Mouse (Mus musculus): ENCODE measurements around the gene Slx1b. TPM values are rescaled to one million over a fixed set of nuclear protein-coding genes. Genes with fewer than 3 reads are reported as not detected.

Gene Slx1b
- polyA plus RNA-seq, 1 experiment from 2014 or later, result 4.6 TPM

DNA sequence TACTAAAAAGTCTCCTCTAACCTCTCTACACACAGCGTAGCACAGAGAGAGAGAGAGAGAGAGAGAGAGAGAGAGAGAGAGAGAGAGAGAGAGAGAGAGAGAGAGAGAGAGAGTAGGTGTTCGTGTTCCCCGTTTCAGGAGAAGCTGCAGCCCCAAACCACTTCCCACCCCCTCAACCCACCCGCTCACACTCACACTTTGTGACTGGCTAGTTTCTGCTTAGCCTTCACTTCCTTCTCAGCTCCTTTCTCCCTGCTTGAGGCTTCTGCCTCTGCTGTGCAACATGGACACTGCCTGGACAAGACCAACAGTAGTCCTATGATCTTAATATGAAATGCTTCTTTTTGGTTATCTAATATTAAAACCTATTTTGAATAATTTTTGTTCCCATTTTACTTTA, 14.7 kb upstream of the Slx1b start:
- Histone ChIP-seq H3K4me2 (ENCODE audit: low read length) (no peak overlapping the region), H3K27me3 (ENCODE audit: control insufficient read depth, insufficient read depth, low read length) (peaks cover 6% of the 10 kb centered on the region), H3K4me3 (ENCODE audit: control insufficient read depth in 1 of 2, insufficient read depth in 1 of 2, low read depth in 1 of 2, low read length in 2 of 2) (no peak overlapping the region), H3K36me3 (ENCODE audit: control insufficient read depth, insufficient read depth, low read length) (no peaks in the 10 kb centered on the region), H3K9me3 (ENCODE audit: control insufficient read depth, low read length) (peaks cover 5% of the 10 kb centered on the region; the same call in 1 of the 2 replicates), H3K4me1 (ENCODE audit: control insufficient read depth in 2 of 2, insufficient read depth in 2 of 2, low read length in 2 of 2) (no peaks in the 10 kb centered on the region), H3K9ac (ENCODE audit: low read length) (no peak overlapping the region), H3K27ac (replicated peaks in 1 of 2; ENCODE audit: control insufficient read depth in 1 of 2, insufficient read depth in 1 of 2, low read depth in 2 of 2, low read length in 2 of 2) (no peak overlapping the region)
- 52% methylated on average over 4 of the region's 4 CpGs for WGBS
- ATAC-seq (ENCODE audit: insufficient number of reproducible peaks, insufficient read depth, low FRiP score, low read depth), result no peak

- Histone ChIP-seq H3K27me3 (ENCODE audit: control insufficient read depth, insufficient read depth, low read length) (peaks cover 24% of the 10 kb centered on the region), H3K9me3 (ENCODE audit: control insufficient read depth, low read length) (peaks cover 5% of the 10 kb centered on the region; the same call in 1 of the 2 replicates), H3K4me2 (ENCODE audit: low read length) (no peak overlapping the region), H3K27ac (replicated peaks in 1 of 2; ENCODE audit: control insufficient read depth in 1 of 2, insufficient read depth in 1 of 2, low read depth in 2 of 2, low read length in 2 of 2) (no peak overlapping the region), H3K4me3 (ENCODE audit: control insufficient read depth in 1 of 2, insufficient read depth in 1 of 2, low read depth in 1 of 2, low read length in 2 of 2) (no peak overlapping the region), H3K4me1 (ENCODE audit: control insufficient read depth in 2 of 2, insufficient read depth in 2 of 2, low read length in 2 of 2) (peaks cover 3 to 8% of the 10 kb centered on the region in 2 experiments), H3K36me3 (ENCODE audit: control insufficient read depth, insufficient read depth, low read length) (no peaks in the 10 kb centered on the region), H3K9ac (ENCODE audit: low read length) (no peak overlapping the region)
- ATAC-seq (ENCODE audit: insufficient number of reproducible peaks, insufficient read depth, low FRiP score, low read depth), result no peak
- WGBS, result 79% methylated on average over 10 of the region's 10 CpGs
These were observed 12.8 kb upstream of the Slx1b start for GRCm38 (mm10) chr7:126708175-126708952.

- WGBS, result 85% methylated on average over 19 of the region's 19 CpGs
- peaks cover 3 to 8% of the 10 kb centered on the region in 2 experiments for H3K4me1 ChIP-seq (ENCODE audit: control insufficient read depth in 2 of 2, insufficient read depth in 2 of 2, low read length in 2 of 2)
- no peak for ATAC-seq (ENCODE audit: insufficient number of reproducible peaks, insufficient read depth, low FRiP score, low read depth)
These were observed 12.0 kb upstream of the Slx1b start, which contains the start of gene Coro1a for GRCm38 (mm10) chr7:126707442-126708174. TSS of gene Coro1a (minus strand) at chr7:126707787.

DNA sequence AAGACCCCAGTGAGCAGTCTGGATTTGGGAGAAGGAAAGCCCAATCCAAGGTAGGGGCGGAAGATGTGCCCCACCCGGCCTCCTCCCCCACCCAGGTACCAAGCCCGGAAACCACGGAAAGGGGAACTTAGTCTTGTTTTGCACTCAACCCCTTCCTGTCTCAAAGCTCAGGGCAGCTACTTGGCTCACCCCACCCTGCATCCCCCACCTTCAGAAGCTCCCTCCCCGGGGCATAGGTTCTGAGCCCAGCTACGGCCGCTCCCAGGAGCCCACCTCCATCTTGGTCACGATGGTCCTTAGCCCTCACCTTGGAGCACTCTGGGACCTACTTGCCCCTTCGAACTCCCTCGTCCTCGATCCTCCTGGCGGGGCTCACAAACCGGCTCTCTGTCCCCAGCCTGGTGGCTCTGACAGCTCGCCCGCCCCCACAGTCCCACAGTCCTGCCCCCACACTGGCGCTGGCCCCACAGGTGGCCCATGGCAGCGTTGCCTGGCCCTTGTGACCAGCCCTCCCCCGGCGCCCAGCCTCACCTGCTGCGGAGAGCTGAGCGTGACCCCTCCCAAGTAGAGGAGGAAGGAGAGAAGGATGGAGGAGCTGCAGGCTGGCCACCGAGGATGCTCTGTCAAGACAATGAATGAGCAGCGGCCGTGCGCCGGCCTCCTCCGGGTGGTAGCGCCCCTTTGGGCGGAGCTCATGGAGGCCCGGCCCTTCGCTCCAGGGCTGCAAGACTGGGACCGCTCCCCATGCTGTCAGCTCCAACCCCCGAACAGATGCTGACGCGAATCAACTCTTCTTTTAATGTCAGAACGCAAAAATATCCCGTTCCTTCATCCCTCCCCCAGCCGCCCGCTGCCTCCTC, 8.8 kb upstream of the Slx1b start:
- WGBS, result 2% methylated on average over 39 of the region's 39 CpGs
- Histone ChIP-seq H3K36me3 (ENCODE audit: control insufficient read depth, insufficient read depth, low read length) (no peaks in the 10 kb centered on the region), H3K9ac (ENCODE audit: low read length) (peak overlapping the region; percentile 54), H3K4me3 (ENCODE audit: control insufficient read depth in 1 of 2, insufficient read depth in 1 of 2, low read depth in 1 of 2, low read length in 2 of 2) (peak overlapping the region; percentile 36 to 43), H3K9me3 (ENCODE audit: control insufficient read depth, low read length) (peaks cover 5% of the 10 kb centered on the region; the same call in 1 of the 2 replicates), H3K4me2 (ENCODE audit: low read length) (peak overlapping the region; percentile 68), H3K27me3 (ENCODE audit: control insufficient read depth, insufficient read depth, low read length) (peaks cover 38% of the 10 kb centered on the region), H3K27ac (replicated peaks in 1 of 2; ENCODE audit: control insufficient read depth in 1 of 2, insufficient read depth in 1 of 2, low read depth in 2 of 2, low read length in 2 of 2) (no peak overlapping the region), H3K4me1 (ENCODE audit: control insufficient read depth in 2 of 2, insufficient read depth in 2 of 2, low read length in 2 of 2) (peaks cover 3 to 8% of the 10 kb centered on the region in 2 experiments)
- no peak; the same call in 1 of the 2 replicates for ATAC-seq (ENCODE audit: insufficient number of reproducible peaks, insufficient read depth, low FRiP score, low read depth)

More at GRCm38 (mm10) chr7:126707442-126708174, 12.0 kb upstream of the Slx1b start, which contains the start of gene Coro1a:
- H3K27me3 ChIP-seq (ENCODE audit: control insufficient read depth, insufficient read depth, low read length), result peaks cover 32% of the 10 kb centered on the region
- H3K4me2 ChIP-seq (ENCODE audit: low read length), result no peak within 1 kb of the TSS
- no peak within 1 kb of the TSS for H3K9ac ChIP-seq (ENCODE audit: low read length)
- no peak within 1 kb of the TSS for H3K4me3 ChIP-seq (ENCODE audit: control insufficient read depth in 1 of 2, insufficient read depth in 1 of 2, low read depth in 1 of 2, low read length in 2 of 2)
- peaks cover 5% of the 10 kb centered on the region; the same call in 1 of the 2 replicates for H3K9me3 ChIP-seq (ENCODE audit: control insufficient read depth, low read length)
- H3K36me3 ChIP-seq (ENCODE audit: control insufficient read depth, insufficient read depth, low read length), result no peaks in the 10 kb centered on the region
- no peak within 1 kb of the TSS for H3K27ac ChIP-seq (replicated peaks in 1 of 2; ENCODE audit: control insufficient read depth in 1 of 2, insufficient read depth in 1 of 2, low read depth in 2 of 2, low read length in 2 of 2)

DNA sequence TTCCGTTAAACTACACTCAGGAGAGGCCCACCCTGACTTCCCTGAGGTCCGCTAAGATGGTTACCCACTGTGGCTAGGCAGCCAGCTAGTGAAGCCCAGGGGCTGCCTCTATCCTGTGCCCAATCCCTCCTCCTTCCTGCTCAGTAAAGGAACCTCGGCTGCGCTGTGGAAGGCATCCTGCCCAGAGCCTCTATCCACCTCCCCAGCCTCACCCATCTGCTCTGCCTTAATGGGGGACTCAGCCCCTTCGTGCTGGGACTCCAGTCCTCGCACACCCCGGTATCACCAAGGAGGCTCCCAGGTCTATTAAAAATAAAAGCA, 8.1 kb upstream of the Slx1b start:
- Histone ChIP-seq H3K27ac (replicated peaks in 1 of 2; ENCODE audit: control insufficient read depth in 1 of 2, insufficient read depth in 1 of 2, low read depth in 2 of 2, low read length in 2 of 2) (no peak overlapping the region), H3K27me3 (ENCODE audit: control insufficient read depth, insufficient read depth, low read length) (peaks cover 38% of the 10 kb centered on the region), H3K4me2 (ENCODE audit: low read length) (no peak overlapping the region), H3K4me1 (ENCODE audit: control insufficient read depth in 2 of 2, insufficient read depth in 2 of 2, low read length in 2 of 2) (peaks cover 5 to 8% of the 10 kb centered on the region in 2 experiments), H3K9ac (ENCODE audit: low read length) (no peak overlapping the region), H3K36me3 (ENCODE audit: control insufficient read depth, insufficient read depth, low read length) (no peaks in the 10 kb centered on the region), H3K4me3 (ENCODE audit: control insufficient read depth in 1 of 2, insufficient read depth in 1 of 2, low read depth in 1 of 2, low read length in 2 of 2) (peak overlapping the region in 1 of 2 experiments; percentile 43; a peak in 2 of 4 replicates), H3K9me3 (ENCODE audit: control insufficient read depth, low read length) (0 out of 2 replicates have a peak, but pooled peaks cover under 1% of the 10 kb centered on the region)
- ATAC-seq (ENCODE audit: insufficient number of reproducible peaks, insufficient read depth, low FRiP score, low read depth), result no peak
- 20% methylated on average over 7 of the region's 7 CpGs for WGBS

- no peak overlapping the region for H3K9ac ChIP-seq (ENCODE audit: low read length)
- 76% methylated on average over 12 of the region's 12 CpGs for WGBS
- ATAC-seq (ENCODE audit: insufficient number of reproducible peaks, insufficient read depth, low FRiP score, low read depth), result no peak
- H3K27me3 ChIP-seq (ENCODE audit: control insufficient read depth, insufficient read depth, low read length), result peaks cover 38% of the 10 kb centered on the region
- no peak overlapping the region for H3K4me3 ChIP-seq (ENCODE audit: control insufficient read depth in 1 of 2, insufficient read depth in 1 of 2, low read depth in 1 of 2, low read length in 2 of 2)
- no peak overlapping the region for H3K4me2 ChIP-seq (ENCODE audit: low read length)
- no peaks in the 10 kb centered on the region for H3K36me3 ChIP-seq (ENCODE audit: control insufficient read depth, insufficient read depth, low read length)
- peaks cover 5 to 8% of the 10 kb centered on the region in 2 experiments for H3K4me1 ChIP-seq (ENCODE audit: control insufficient read depth in 2 of 2, insufficient read depth in 2 of 2, low read length in 2 of 2)
- no peaks in the 10 kb centered on the region for H3K9me3 ChIP-seq (ENCODE audit: control insufficient read depth, low read length)
- H3K27ac ChIP-seq (replicated peaks in 1 of 2; ENCODE audit: control insufficient read depth in 1 of 2, insufficient read depth in 1 of 2, low read depth in 2 of 2, low read length in 2 of 2), result no peak overlapping the region
These were observed 7.5 kb upstream of the Slx1b start for GRCm38 (mm10) chr7:126702861-126703756.
